Mouse (Mus musculus): ENCODE measurements at regions not wholly inside any gene's neighbourhood (a gene's known extent, or its start where the extent isn't known, plus 50 kb on each side); places are given as distances from the start of the nearest gene placed in this dataset.

- H3K4me1 ChIP-seq (ENCODE audit: insufficient read depth, low read depth, low read length) = peaks cover 4% of the 10 kb centered on the region; the same call in 1 of the 2 replicates
- TF ChIP-seq EP300 (IDR thresholded peaks at IDR 0.05) (no peak), CTCF (IDR thresholded peaks at IDR 0.05) (no peak)
- no peaks in the 10 kb centered on the region for H3K36me3 ChIP-seq (ENCODE audit: insufficient read depth, low read length)
- no peak for DNase-seq (ENCODE audit: low spot score)
- H3K27me3 ChIP-seq (replicated peaks; ENCODE audit: insufficient read depth, low read length) = no peaks in the 10 kb centered on the region
- no peak overlapping the region for H3K9ac ChIP-seq (replicated peaks; ENCODE audit: low read depth)
- no peak; the same call in 1 of the 2 replicates for ATAC-seq
- WGBS = 40% methylated on average over 5 of the region's 5 CpGs
- H3K27ac ChIP-seq (ENCODE audit: low read length) = no peak overlapping the region
- H3K4me3 ChIP-seq (ENCODE audit: low read depth, low read length) = no peak overlapping the region
- no peaks in the 10 kb centered on the region for H3K9me3 ChIP-seq (ENCODE audit: low read length)
- no peak overlapping the region for H3K4me2 ChIP-seq (replicated peaks; ENCODE audit: low read depth, low read length)
Observed at GRCm38 (mm10) chr13:28718868-28719265, 234.6 kb downstream of the Sox4 start.

- no peaks in the 10 kb centered on the region for H3K9me3 ChIP-seq (ENCODE audit: low read length)
- no peak overlapping the region for H3K9ac ChIP-seq (replicated peaks; ENCODE audit: low read depth)
- peak; percentile 59 for DNase-seq (ENCODE audit: low spot score)
- peaks cover 4% of the 10 kb centered on the region; the same call in 1 of the 2 replicates for H3K4me1 ChIP-seq (ENCODE audit: insufficient read depth, low read depth, low read length)
- H3K4me3 ChIP-seq (ENCODE audit: low read depth, low read length) = no peak overlapping the region
- peak; percentile 89 for ATAC-seq
- whole genome bisulfite sequencing = 22% methylated on average over 11 of the region's 11 CpGs
- H3K27ac ChIP-seq (ENCODE audit: low read length) = no peak overlapping the region
- TF ChIP-seq EP300 (IDR thresholded peaks at IDR 0.05) (peak; percentile 77), CTCF (IDR thresholded peaks at IDR 0.05) (no peak)
- no peaks in the 10 kb centered on the region for H3K36me3 ChIP-seq (ENCODE audit: insufficient read depth, low read length)
- no peaks in the 10 kb centered on the region for H3K27me3 ChIP-seq (replicated peaks; ENCODE audit: insufficient read depth, low read length)
- no peak overlapping the region for H3K4me2 ChIP-seq (replicated peaks; ENCODE audit: low read depth, low read length)
Observed at GRCm38 (mm10) chr13:28718169-28718867, 235.2 kb downstream of the Sox4 start.

- no peak overlapping the region for H3K27ac ChIP-seq (ENCODE audit: low read length)
Observed at GRCm38 (mm10) chr13:28717404-28717803, 236.1 kb downstream of the Sox4 start.

GRCm38 (mm10) chr13:28709966-28710365 is 243.5 kb downstream of the Sox4 start:
- no peak overlapping the region for H3K27ac ChIP-seq (ENCODE audit: low read length)
- DNase-seq (ENCODE audit: low spot score) (no peak), ATAC-seq (no peak)
- H3K9me3 ChIP-seq (ENCODE audit: low read length) = no peaks in the 10 kb centered on the region
- H3K4me3 ChIP-seq (ENCODE audit: low read depth, low read length) = no peak overlapping the region
- H3K9ac ChIP-seq (replicated peaks; ENCODE audit: low read depth) = no peak overlapping the region
- no peaks in the 10 kb centered on the region for H3K4me1 ChIP-seq (ENCODE audit: insufficient read depth, low read depth, low read length)
- H3K4me2 ChIP-seq (replicated peaks; ENCODE audit: low read depth, low read length) = no peak overlapping the region
- TF ChIP-seq CTCF (IDR thresholded peaks at IDR 0.05) (no peak), EP300 (IDR thresholded peaks at IDR 0.05) (no peak)
- no peaks in the 10 kb centered on the region for H3K27me3 ChIP-seq (replicated peaks; ENCODE audit: insufficient read depth, low read length)
- no peaks in the 10 kb centered on the region for H3K36me3 ChIP-seq (ENCODE audit: insufficient read depth, low read length)
- 65% methylated on average over 7 of the region's 7 CpGs for WGBS

More at GRCm38 (mm10) chr13:28717404-28717803, 236.1 kb downstream of the Sox4 start:
- H3K4me2 ChIP-seq (replicated peaks; ENCODE audit: low read depth, low read length) = no peak overlapping the region
- no peak for ATAC-seq
- no peak overlapping the region for H3K4me3 ChIP-seq (ENCODE audit: low read depth, low read length)
- no peak overlapping the region for H3K9ac ChIP-seq (replicated peaks; ENCODE audit: low read depth)
- no peaks in the 10 kb centered on the region for H3K27me3 ChIP-seq (replicated peaks; ENCODE audit: insufficient read depth, low read length)
- no peak for DNase-seq (ENCODE audit: low spot score)
- peaks cover 4% of the 10 kb centered on the region; the same call in 1 of the 2 replicates for H3K4me1 ChIP-seq (ENCODE audit: insufficient read depth, low read depth, low read length)
- no peaks in the 10 kb centered on the region for H3K9me3 ChIP-seq (ENCODE audit: low read length)
- TF ChIP-seq CTCF (IDR thresholded peaks at IDR 0.05) (no peak), EP300 (IDR thresholded peaks at IDR 0.05) (no peak)
- WGBS = 86% methylated on average over 4 of the region's 4 CpGs
- H3K36me3 ChIP-seq (ENCODE audit: insufficient read depth, low read length) = no peaks in the 10 kb centered on the region

- Histone ChIP-seq H3K4me1 (ENCODE audit: insufficient read depth, low read depth, low read length) (no peaks in the 10 kb centered on the region), H3K36me3 (ENCODE audit: insufficient read depth, low read length) (no peaks in the 10 kb centered on the region), H3K4me3 (ENCODE audit: low read depth, low read length) (no peak overlapping the region), H3K27ac (ENCODE audit: low read length) (no peak overlapping the region), H3K9ac (replicated peaks; ENCODE audit: low read depth) (no peak overlapping the region), H3K9me3 (ENCODE audit: low read length) (no peaks in the 10 kb centered on the region), H3K27me3 (replicated peaks; ENCODE audit: insufficient read depth, low read length) (no peaks in the 10 kb centered on the region), H3K4me2 (replicated peaks; ENCODE audit: low read depth, low read length) (no peak overlapping the region)
- 31% methylated on average over 1 of the region's 1 CpGs for WGBS
- ATAC-seq = no peak
- no peak for DNase-seq (ENCODE audit: low spot score)
- TF ChIP-seq EP300 (IDR thresholded peaks at IDR 0.05) (no peak), CTCF (IDR thresholded peaks at IDR 0.05) (no peak)
Observed at GRCm38 (mm10) chr13:28701309-28701708, 252.2 kb downstream of the Sox4 start.

- Histone ChIP-seq H3K4me1 (ENCODE audit: insufficient read depth, low read depth, low read length) (no peaks in the 10 kb centered on the region), H3K27me3 (replicated peaks; ENCODE audit: insufficient read depth, low read length) (no peaks in the 10 kb centered on the region), H3K9me3 (ENCODE audit: low read length) (no peaks in the 10 kb centered on the region), H3K36me3 (ENCODE audit: insufficient read depth, low read length) (no peaks in the 10 kb centered on the region), H3K4me2 (replicated peaks; ENCODE audit: low read depth, low read length) (no peak overlapping the region), H3K9ac (replicated peaks; ENCODE audit: low read depth) (no peak overlapping the region), H3K27ac (ENCODE audit: low read length) (no peak overlapping the region), H3K4me3 (ENCODE audit: low read depth, low read length) (no peak overlapping the region)
- ATAC-seq = no peak
- TF ChIP-seq EP300 (IDR thresholded peaks at IDR 0.05) (no peak), CTCF (IDR thresholded peaks at IDR 0.05) (no peak)
- no peak for DNase-seq (ENCODE audit: low spot score)
- 50% methylated on average over 3 of the region's 3 CpGs for WGBS
Observed at GRCm38 (mm10) chr13:28700081-28700480, 253.4 kb downstream of the Sox4 start.

All from lung, postnatal 0 days (tissue).